Mouse (Mus musculus) mesoderm, embryonic 11.5 days (tissue): ENCODE measurements around the gene Ngrn.
A peak's percentile ranks its signal among the peaks of the same experiment; 100 is the strongest.

ENCODE experiments used
- DNase-seq: peaks from one replicate; pipeline ENCODE4 v3.0.0-alpha.2; 2012; ENCODE audit warnings: low read depth, low spot score

Gene Ngrn

GRCm38 (mm10) chr7:80260625-80261371 is at the start of gene Ngrn:
TSS of gene Ngrn (plus strand) at chr7:80261215.
- DNase-seq = peak; percentile 86

- no peak for DNase-seq
Observed at GRCm38 (mm10) chr7:80213604-80214003, 47.4 kb upstream of the Ngrn start.

- DNase-seq = no peak
Observed at GRCm38 (mm10) chr7:80214459-80214858, 46.6 kb upstream of the Ngrn start.

GRCm38 (mm10) chr7:80215398-80215797 is 45.6 kb upstream of the Ngrn start:
- DNase-seq = peak; percentile 82

- DNase-seq = no peak
Observed at GRCm38 (mm10) chr7:80216566-80216965, 44.4 kb upstream of the Ngrn start.

GRCm38 (mm10) chr7:80218666-80219065 is 42.3 kb upstream of the Ngrn start:
- DNase-seq = no peak

GRCm38 (mm10) chr7:80220237-80220797 is 40.7 kb upstream of the Ngrn start:
- DNase-seq = no peak

GRCm38 (mm10) chr7:80221179-80221750 is 39.8 kb upstream of the Ngrn start:
- DNase-seq = no peak

- no peak for DNase-seq
Observed at GRCm38 (mm10) chr7:80227065-80227464, 34.0 kb upstream of the Ngrn start.

GRCm38 (mm10) chr7:80230196-80230595 is 30.8 kb upstream of the Ngrn start:
- DNase-seq = no peak

- DNase-seq = no peak
Observed at GRCm38 (mm10) chr7:80231971-80232488, 29.0 kb upstream of the Ngrn start.

- DNase-seq = peak; percentile 99
Observed at GRCm38 (mm10) chr7:80232489-80233029, 28.5 kb upstream of the Ngrn start, which contains the start of the genes Cib1 and Gdpgp1. TSS of gene Cib1 (minus strand) at chr7:80232813. TSS of gene Gdpgp1 (plus strand) at chr7:80232865.

GRCm38 (mm10) chr7:80233799-80234198 is 27.2 kb upstream of the Ngrn start:
- DNase-seq = no peak

GRCm38 (mm10) chr7:80238542-80238941 is 22.5 kb upstream of the Ngrn start:
- DNase-seq = no peak

- no peak for DNase-seq
Observed at GRCm38 (mm10) chr7:80241661-80242060, 19.4 kb upstream of the Ngrn start.

GRCm38 (mm10) chr7:80244851-80245250 is 16.2 kb upstream of the Ngrn start:
- no peak for DNase-seq

- peak; percentile 98 for DNase-seq
Observed at GRCm38 (mm10) chr7:80246148-80246721, 14.8 kb upstream of the Ngrn start, which contains the start of gene Ttll13. TSS of gene Ttll13 (plus strand) at chr7:80246376.

- DNase-seq = no peak
Observed at GRCm38 (mm10) chr7:80246859-80247258, 14.2 kb upstream of the Ngrn start.

GRCm38 (mm10) chr7:80252437-80252836 is 8.6 kb upstream of the Ngrn start:
- DNase-seq = no peak

- no peak for DNase-seq
Observed at GRCm38 (mm10) chr7:80252886-80253285, 8.1 kb upstream of the Ngrn start.

GRCm38 (mm10) chr7:80255981-80256380 is 5.0 kb upstream of the Ngrn start:
- DNase-seq = no peak

GRCm38 (mm10) chr7:80257706-80258105 is 3.3 kb upstream of the Ngrn start:
- DNase-seq = no peak
